Mouse (Mus musculus) CD8-positive naive resting alpha-beta T cell, adult 2 months (primary cell): Measurements from ENCODE around the gene Tenm4.

Experiments used
- DNase-seq, 2 experiments: peaks; one replicate each; pipeline ENCODE4 v3.0.0; 2022; ENCODE audit warnings: low read depth in 2 of 2, low spot score in 2 of 2

Tenm4 gene

GRCm38 (mm10) chr7:96334361-96334760, 163.3 kb downstream of the Tenm4 start:
- no peak for DNase-seq

GRCm38 (mm10) chr7:96336376-96336775, 165.3 kb downstream of the Tenm4 start:
- no peak for DNase-seq

- DNase-seq, result no peak
These were observed 169.8 kb downstream of the Tenm4 start for GRCm38 (mm10) chr7:96340826-96341225.

GRCm38 (mm10) chr7:96341479-96341878, 170.4 kb downstream of the Tenm4 start:
- no peak for DNase-seq

GRCm38 (mm10) chr7:96342996-96343395, 171.9 kb downstream of the Tenm4 start:
- no peak for DNase-seq

GRCm38 (mm10) chr7:96343667-96344066, 172.6 kb downstream of the Tenm4 start:
- no peak for DNase-seq

- DNase-seq, result no peak
These were observed 181.6 kb downstream of the Tenm4 start for GRCm38 (mm10) chr7:96352671-96353070.

GRCm38 (mm10) chr7:96356285-96356811, 185.3 kb downstream of the Tenm4 start:
- DNase-seq, result no peak

GRCm38 (mm10) chr7:96357550-96357949, 186.5 kb downstream of the Tenm4 start:
- no peak for DNase-seq

GRCm38 (mm10) chr7:96363311-96363710, 192.3 kb downstream of the Tenm4 start:
- DNase-seq, result no peak

GRCm38 (mm10) chr7:96369947-96370346, 198.9 kb downstream of the Tenm4 start:
- DNase-seq, result no peak

GRCm38 (mm10) chr7:96374004-96374663, 203.1 kb downstream of the Tenm4 start:
- no peak for DNase-seq

GRCm38 (mm10) chr7:96375507-96375906, 204.5 kb downstream of the Tenm4 start:
- DNase-seq, result no peak

- DNase-seq, result no peak
These were observed 212.9 kb downstream of the Tenm4 start for GRCm38 (mm10) chr7:96383686-96384528.

- no peak for DNase-seq
These were observed 213.9 kb downstream of the Tenm4 start for GRCm38 (mm10) chr7:96384726-96385500.

- no peak for DNase-seq
These were observed 214.8 kb downstream of the Tenm4 start for GRCm38 (mm10) chr7:96385850-96386249.

GRCm38 (mm10) chr7:96390034-96390670, 219.1 kb downstream of the Tenm4 start:
- no peak for DNase-seq

- DNase-seq, result no peak
These were observed 219.8 kb downstream of the Tenm4 start for GRCm38 (mm10) chr7:96390894-96391293.

GRCm38 (mm10) chr7:96391797-96392472, 220.9 kb downstream of the Tenm4 start:
- no peak for DNase-seq

GRCm38 (mm10) chr7:96392600-96392999, 221.6 kb downstream of the Tenm4 start:
- no peak for DNase-seq
